Mouse (Mus musculus): ENCODE results near the gene Dnal1.

- TF ChIP-seq POLR2A (IDR thresholded peaks at IDR 0.05; ENCODE audit: insufficient read depth, low read length) (no peak), CTCF (IDR thresholded peaks at IDR 0.05; ENCODE audit: low read depth, low read length) (no peak)
Observed at GRCm38 (mm10) chr12:84163586-84164110, 49.5 kb downstream of the Dnal1 start.

All from ES-Bruce4 (cell line).